Mouse (Mus musculus) neural tube, embryonic 15.5 days (tissue): ENCODE measurements around the gene Osbpl10. TPM values are rescaled to one million over a fixed set of nuclear protein-coding genes. Genes with fewer than 3 reads are reported as not detected.

ENCODE experiments used
- ATAC-seq: fragments of 200-750 bp; cut with Nextera tagmentation; 2 replicates; pipeline ENCODE4 v1.8.0; 2017; ENCODE audit warnings: mild to moderate bottlenecking, moderate TSS enrichment, moderate library complexity; ENCODE audit not compliant: low FRiP score
- H3K27ac ChIP-seq: fragments of 300-500 bp; sonication (generic); replicated peaks from 2 replicates; pipeline ENCODE4 v1.5.1; 2015; ENCODE audit warnings: mild to moderate bottlenecking, inconsistent platforms
- H3K27me3 ChIP-seq: fragments of 300-500 bp; sonication (generic); replicated peaks from 2 replicates; pipeline ENCODE4 v1.6.1; 2015; ENCODE audit warnings: inconsistent platforms
- H3K36me3 ChIP-seq: fragments of 300-500 bp; sonication (generic); 2 replicates; pipeline ENCODE4 v1.6.1; 2015; ENCODE audit warnings: inconsistent platforms
- H3K4me1 ChIP-seq: fragments of 300-500 bp; sonication (generic); 2 replicates; pipeline ENCODE4 v1.6.1; 2015; ENCODE audit warnings: inconsistent platforms
- H3K4me2 ChIP-seq: fragments of 300-500 bp; sonication (generic); 2 replicates; pipeline ENCODE4 v1.6.1; 2015; ENCODE audit warnings: inconsistent platforms, mild to moderate bottlenecking, moderate library complexity
- H3K4me3 ChIP-seq: fragments of 300-500 bp; sonication (generic); replicated peaks from 2 replicates; pipeline ENCODE4 v1.5.1; 2015; ENCODE audit warnings: mild to moderate bottlenecking, inconsistent platforms
- H3K9ac ChIP-seq: fragments of 300-500 bp; sonication (generic); replicated peaks from 2 replicates; pipeline ENCODE4 v1.6.1; 2015; ENCODE audit warnings: mild to moderate bottlenecking, inconsistent platforms
- H3K9me3 ChIP-seq: fragments of 300-500 bp; sonication (generic); replicated peaks from 2 replicates; pipeline ENCODE4 v1.6.1; 2016; ENCODE audit warnings: inconsistent platforms
- WGBS: fragments of 180-500 bp; shearing (Covaris S2); methylation state at CpG from one replicate; pipeline ENCODE4 v1.1.7; 2015; ENCODE audit warnings: mixed read lengths; 5-methylcytosine and 5-hydroxymethylcytosine counted together
- polyA plus RNA-seq: library from polyadenylated mRNA; unstranded; fragments of >200 nt; fragmentation: Nextera tagmentation; extraction: Ambion mirVana; gene quantifications from 2 replicates; pipeline ENCODE4 v1.2.1, GENCODE M21; 2015

Osbpl10 gene
- polyA plus RNA-seq, 1 experiment from 2014 or later: 3.1 TPM

DNA sequence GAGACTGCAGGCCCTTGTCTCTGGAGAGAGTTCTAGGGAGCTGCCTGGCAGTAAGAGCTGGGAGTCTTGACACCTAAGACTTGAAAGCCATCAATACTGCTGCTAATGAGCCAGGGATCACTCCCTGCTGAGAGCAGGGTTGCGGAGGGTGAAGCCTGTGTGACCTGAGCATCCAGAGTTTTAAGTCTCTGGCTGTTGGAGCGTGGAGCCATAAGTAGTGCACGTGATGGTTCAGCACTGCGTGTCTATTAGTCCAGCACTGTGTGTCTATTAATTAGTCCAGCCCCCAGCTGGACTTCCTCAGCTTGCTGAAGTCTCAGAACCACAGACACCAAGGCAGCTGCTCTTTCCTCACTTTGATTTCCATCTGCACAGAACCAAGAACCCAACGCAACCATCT is 8.0 kb downstream of the Osbpl10 start:
- Histone ChIP-seq H3K27ac (no peak overlapping the region), H3K36me3 (no peaks in the 10 kb centered on the region), H3K27me3 (no peaks in the 10 kb centered on the region), H3K4me1 (peaks cover 9% of the 10 kb centered on the region; the same call in 1 of the 2 replicates), H3K4me2 (no peak overlapping the region), H3K9ac (no peak overlapping the region), H3K9me3 (no peaks in the 10 kb centered on the region), H3K4me3 (no peak overlapping the region)
- ATAC-seq: no peak
- WGBS: 80% methylated on average over 5 of the region's 5 CpGs

DNA sequence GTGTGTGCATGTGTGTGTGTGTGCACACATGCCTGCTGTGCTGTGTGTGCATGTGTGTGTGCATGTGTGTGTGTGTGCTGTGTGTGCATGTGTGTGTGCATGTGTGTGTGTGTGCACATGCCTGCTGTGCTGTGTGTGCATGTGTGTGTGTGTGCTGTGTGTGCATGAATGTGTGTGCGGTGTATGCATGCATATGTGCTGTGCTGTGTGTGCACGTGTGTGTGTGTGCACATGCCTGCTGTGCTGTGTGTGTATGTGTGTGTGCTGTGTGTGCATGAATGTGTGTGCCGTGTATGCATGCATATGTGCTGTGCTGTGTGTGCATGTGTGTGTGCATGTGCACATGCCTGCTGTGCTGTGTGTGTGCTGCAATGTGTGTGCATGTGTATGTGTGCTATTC is 9.7 kb downstream of the Osbpl10 start:
- Histone ChIP-seq H3K27ac (no peak overlapping the region), H3K9ac (no peak overlapping the region), H3K4me2 (no peak overlapping the region), H3K4me3 (no peak overlapping the region), H3K9me3 (no peaks in the 10 kb centered on the region), H3K4me1 (peaks cover 9% of the 10 kb centered on the region; the same call in 1 of the 2 replicates), H3K27me3 (no peaks in the 10 kb centered on the region), H3K36me3 (no peaks in the 10 kb centered on the region)
- ATAC-seq: no peak
- WGBS: 100% methylated on average over 3 of the region's 3 CpGs

- ATAC-seq: no peak
- Histone ChIP-seq H3K9me3 (no peaks in the 10 kb centered on the region), H3K36me3 (no peaks in the 10 kb centered on the region), H3K4me3 (no peak overlapping the region), H3K4me2 (no peak overlapping the region), H3K27me3 (no peaks in the 10 kb centered on the region), H3K9ac (no peak overlapping the region; the same call in 1 of the 2 replicates), H3K4me1 (peaks cover 9% of the 10 kb centered on the region; the same call in 1 of the 2 replicates), H3K27ac (peak overlapping the region; percentile 66; the same call in 1 of the 2 replicates)
- 61% methylated on average over 6 of the region's 6 CpGs for WGBS
Observed at GRCm38 (mm10) chr9:114988610-114989327, 10.4 kb downstream of the Osbpl10 start.

DNA sequence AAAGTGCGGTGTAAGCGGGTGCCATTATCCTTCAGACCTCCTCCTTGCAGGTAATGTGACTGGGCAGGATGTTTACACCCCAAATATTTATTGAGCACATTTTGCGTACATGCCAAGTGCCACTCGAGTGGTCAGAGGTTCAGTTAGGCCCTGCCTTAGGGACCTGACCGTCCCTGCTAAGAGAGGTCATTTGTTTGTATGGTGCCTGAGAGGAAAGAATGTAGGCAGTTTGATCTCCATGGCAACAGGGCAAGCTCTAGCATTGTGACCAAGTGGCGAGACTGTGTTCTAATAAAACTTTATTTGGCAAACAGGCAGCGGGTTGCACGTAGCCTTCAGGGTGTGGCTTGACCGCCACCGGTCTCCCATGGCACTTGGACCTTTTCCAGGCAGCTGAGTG is 12.1 kb downstream of the Osbpl10 start:
- Histone ChIP-seq H3K4me1 (peaks cover 9% of the 10 kb centered on the region; the same call in 1 of the 2 replicates), H3K4me3 (no peak overlapping the region), H3K36me3 (no peaks in the 10 kb centered on the region), H3K4me2 (no peak overlapping the region), H3K9me3 (no peaks in the 10 kb centered on the region), H3K9ac (no peak overlapping the region), H3K27me3 (no peaks in the 10 kb centered on the region), H3K27ac (no peak overlapping the region)
- WGBS: 69% methylated on average over 10 of the region's 10 CpGs
- ATAC-seq: no peak

GRCm38 (mm10) chr9:114992528-114992927 is 14.2 kb downstream of the Osbpl10 start:
- Histone ChIP-seq H3K36me3 (no peaks in the 10 kb centered on the region), H3K4me3 (no peak overlapping the region), H3K9me3 (no peaks in the 10 kb centered on the region), H3K27me3 (no peaks in the 10 kb centered on the region), H3K4me2 (no peak overlapping the region), H3K27ac (no peak overlapping the region), H3K4me1 (peaks cover 9% of the 10 kb centered on the region; the same call in 1 of the 2 replicates), H3K9ac (no peak overlapping the region)
- 89% methylated on average over 2 of the region's 2 CpGs for WGBS
- ATAC-seq: no peak

DNA sequence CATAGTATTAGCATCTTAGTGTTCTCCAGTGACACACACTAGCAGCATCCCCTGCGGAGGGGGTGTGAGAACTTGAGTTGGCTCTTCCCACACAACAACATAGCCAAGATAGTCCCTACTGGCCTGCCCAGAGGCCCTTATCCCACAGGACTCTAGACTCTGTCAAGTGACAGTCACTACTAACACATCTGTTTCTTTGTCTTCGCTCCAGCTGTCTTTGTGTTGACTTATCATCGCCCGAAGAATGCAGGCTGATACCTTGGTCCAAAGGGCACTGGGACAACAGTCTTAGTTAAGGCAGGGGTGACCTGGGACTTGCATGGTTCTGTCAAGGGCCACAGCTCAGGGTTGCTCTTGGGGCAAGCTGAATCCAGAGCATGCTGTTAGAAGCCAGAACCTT is 16.9 kb downstream of the Osbpl10 start:
- no peak overlapping the region for H3K9ac ChIP-seq
- no peaks in the 10 kb centered on the region for H3K9me3 ChIP-seq
- no peak overlapping the region for H3K4me2 ChIP-seq
- no peak overlapping the region for H3K27ac ChIP-seq
- H3K36me3 ChIP-seq: no peaks in the 10 kb centered on the region
- H3K4me3 ChIP-seq: no peak overlapping the region
- 92% methylated on average over 4 of the region's 4 CpGs for WGBS
- ATAC-seq: no peak
- H3K27me3 ChIP-seq: no peaks in the 10 kb centered on the region
- no peaks in the 10 kb centered on the region for H3K4me1 ChIP-seq

DNA sequence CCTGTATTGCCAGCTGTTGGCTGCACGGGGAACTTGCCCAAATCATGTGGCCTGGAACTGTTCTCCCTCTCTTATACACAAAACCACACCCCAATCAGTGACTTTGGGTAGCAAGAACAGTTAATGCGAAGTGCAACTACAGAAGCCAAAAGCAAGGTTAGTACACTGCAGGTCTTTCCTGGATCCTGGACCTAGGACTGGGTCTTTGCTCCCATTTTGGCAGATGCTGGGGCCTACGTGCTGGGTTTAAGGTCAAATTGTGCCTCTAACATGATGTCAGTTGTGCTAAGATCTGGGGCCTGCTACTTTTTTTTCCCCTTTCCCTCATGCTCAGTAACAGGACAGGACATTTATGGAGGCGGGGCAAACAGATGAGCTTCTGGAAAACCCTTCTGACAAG is 17.3 kb downstream of the Osbpl10 start:
- no peak overlapping the region for H3K4me2 ChIP-seq
- no peaks in the 10 kb centered on the region for H3K4me1 ChIP-seq
- H3K9me3 ChIP-seq: no peaks in the 10 kb centered on the region
- H3K4me3 ChIP-seq: no peak overlapping the region
- H3K9ac ChIP-seq: no peak overlapping the region
- no peaks in the 10 kb centered on the region for H3K36me3 ChIP-seq
- no peaks in the 10 kb centered on the region for H3K27me3 ChIP-seq
- WGBS: 98% methylated on average over 4 of the region's 4 CpGs
- H3K27ac ChIP-seq: no peak overlapping the region
- no peak for ATAC-seq

DNA sequence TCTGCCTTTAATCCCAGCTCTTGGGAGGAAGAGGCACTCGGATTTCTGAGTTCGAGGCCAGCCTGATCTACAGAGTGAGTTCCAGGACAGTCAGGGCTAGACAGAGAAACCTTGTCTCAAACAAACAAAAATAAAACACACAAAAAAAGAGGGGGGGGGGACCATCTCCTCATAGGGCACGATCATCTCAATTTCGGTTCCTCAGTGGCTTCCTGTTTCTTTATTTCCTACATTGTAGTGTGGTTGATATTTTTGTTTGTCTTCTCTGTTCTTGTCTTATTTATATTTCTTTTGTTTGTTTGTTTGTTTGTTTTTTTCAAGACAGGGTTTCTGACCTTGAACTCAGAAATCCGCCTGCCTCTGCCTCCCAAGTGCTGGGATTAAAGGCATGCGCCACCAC is 18.1 kb downstream of the Osbpl10 start:
- H3K4me1 ChIP-seq: no peaks in the 10 kb centered on the region
- 96% methylated on average over 6 of the region's 6 CpGs for WGBS

GRCm38 (mm10) chr9:114999010-114999770 is 20.8 kb downstream of the Osbpl10 start:
- Histone ChIP-seq H3K27me3 (no peaks in the 10 kb centered on the region), H3K4me2 (no peak overlapping the region), H3K4me1 (no peaks in the 10 kb centered on the region), H3K4me3 (no peak overlapping the region), H3K27ac (no peak overlapping the region), H3K9ac (no peak overlapping the region), H3K9me3 (no peaks in the 10 kb centered on the region), H3K36me3 (no peaks in the 10 kb centered on the region)
- no peak for ATAC-seq
- WGBS: 93% methylated on average over 6 of the region's 6 CpGs

More for the DNA sequence above, 18.1 kb downstream of the Osbpl10 start:
- H3K27ac ChIP-seq: no peak overlapping the region
- H3K9me3 ChIP-seq: no peaks in the 10 kb centered on the region
- no peak overlapping the region for H3K9ac ChIP-seq
- no peaks in the 10 kb centered on the region for H3K27me3 ChIP-seq
- H3K4me3 ChIP-seq: no peak overlapping the region
- no peak for ATAC-seq
- H3K4me2 ChIP-seq: no peak overlapping the region
- no peaks in the 10 kb centered on the region for H3K36me3 ChIP-seq

GRCm38 (mm10) chr9:114999771-115000146 is 21.4 kb downstream of the Osbpl10 start:
- H3K27ac ChIP-seq: no peak overlapping the region
- H3K27me3 ChIP-seq: no peaks in the 10 kb centered on the region
- H3K9ac ChIP-seq: no peak overlapping the region
- no peaks in the 10 kb centered on the region for H3K4me1 ChIP-seq
- ATAC-seq: no peak
- H3K4me2 ChIP-seq: no peak overlapping the region
- H3K9me3 ChIP-seq: no peaks in the 10 kb centered on the region
- no peak overlapping the region for H3K4me3 ChIP-seq
- 56% methylated on average over 5 of the region's 5 CpGs for WGBS
- H3K36me3 ChIP-seq: no peaks in the 10 kb centered on the region

- Histone ChIP-seq H3K27ac (no peak overlapping the region), H3K4me1 (no peaks in the 10 kb centered on the region), H3K4me3 (no peak overlapping the region), H3K36me3 (0 out of 2 replicates have a peak, but pooled peaks cover 3% of the 10 kb centered on the region), H3K4me2 (no peak overlapping the region), H3K9me3 (no peaks in the 10 kb centered on the region), H3K27me3 (no peaks in the 10 kb centered on the region), H3K9ac (no peak overlapping the region)
- no peak for ATAC-seq
- 60% methylated on average over 10 of the region's 10 CpGs for WGBS
Observed at GRCm38 (mm10) chr9:115005446-115005845, 27.1 kb downstream of the Osbpl10 start.

DNA sequence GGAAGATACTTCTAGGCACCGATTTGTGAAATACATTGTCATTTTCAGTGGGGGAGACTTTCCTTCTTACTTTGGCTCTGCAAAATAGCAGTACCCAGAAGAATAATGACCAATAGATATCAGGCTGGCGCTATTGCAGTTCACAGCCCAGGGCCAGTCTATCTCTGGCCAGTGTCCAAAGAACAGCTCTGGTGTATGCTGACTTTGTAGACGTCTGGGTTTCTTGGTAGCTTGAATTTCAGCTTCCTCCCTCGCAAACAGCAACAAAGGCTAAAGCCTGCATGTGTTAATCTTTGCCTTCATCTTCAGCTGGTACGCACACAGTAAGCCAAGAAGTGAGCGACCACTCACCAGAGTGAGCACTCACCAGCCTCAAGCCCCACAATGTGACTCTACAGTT is 29.4 kb downstream of the Osbpl10 start:
- no peak overlapping the region for H3K4me2 ChIP-seq
- WGBS: 84% methylated on average over 6 of the region's 6 CpGs
- H3K36me3 ChIP-seq: 0 out of 2 replicates have a peak, but pooled peaks cover 3% of the 10 kb centered on the region
- H3K4me3 ChIP-seq: no peak overlapping the region
- no peak overlapping the region for H3K27ac ChIP-seq
- ATAC-seq: no peak
- H3K4me1 ChIP-seq: no peaks in the 10 kb centered on the region
- H3K27me3 ChIP-seq: no peaks in the 10 kb centered on the region
- H3K9me3 ChIP-seq: no peaks in the 10 kb centered on the region
- no peak overlapping the region for H3K9ac ChIP-seq
